Mouse (Mus musculus) small intestine, adult 2 months (tissue): ENCODE measurements around the gene Angptl2. TPM values are rescaled to one million over a fixed set of nuclear protein-coding genes. Genes with fewer than 3 reads are reported as not detected.
"Not testable (repeated sequence)": the region's sequence is repeated elsewhere in the genome, so short reads cannot be mapped to it uniquely, and the experiment has no call there.

ENCODE experiments used
- H3K27ac ChIP-seq: fragments of 200-500 bp; 2 replicates; pipeline ENCODE4 v1.5.1; 2012; ENCODE audit warnings: low read depth, low read length, control low read depth, inconsistent platforms; ENCODE audit not compliant: insufficient read depth
- H3K27me3 ChIP-seq: fragments of 200-500 bp; 2 replicates; pipeline ENCODE4 v1.6.1; 2012; ENCODE audit warnings: mild to moderate bottlenecking, moderate library complexity, low read length, inconsistent platforms; ENCODE audit not compliant: control insufficient read depth, insufficient read depth
- H3K36me3 ChIP-seq: fragments of 200-500 bp; 2 replicates; pipeline ENCODE4 v1.6.1; 2012; ENCODE audit warnings: mild to moderate bottlenecking, low read length, control low read depth, inconsistent platforms; ENCODE audit not compliant: control insufficient read depth, insufficient read depth
- H3K4me1 ChIP-seq: fragments of 200-500 bp; 2 replicates; pipeline ENCODE4 v1.6.1; 2012; ENCODE audit warnings: low read length, inconsistent platforms, mixed read lengths; ENCODE audit not compliant: control insufficient read depth, insufficient read depth, insufficient read length
- H3K4me3 ChIP-seq: fragments of 200-500 bp; 2 replicates; pipeline ENCODE4 v1.5.1; 2012; ENCODE audit warnings: low read depth, mild to moderate bottlenecking, control low read depth, inconsistent platforms, low read length, moderate library complexity
- CTCF ChIP-seq: fragments of 200-500 bp; IDR thresholded peaks from 2 replicates; pipeline ENCODE4 v1.5.1; 2012; ENCODE audit warnings: low read depth, mild to moderate bottlenecking, control low read depth, inconsistent platforms, low read length, moderate library complexity, mixed read lengths; ENCODE audit not compliant: insufficient replicate concordance, insufficient read length; ENCODE audit errors: extremely low read depth
- POLR2A ChIP-seq: fragments of 200-500 bp; IDR thresholded peaks from 2 replicates; pipeline ENCODE4 v1.6.1; 2012; ENCODE audit warnings: low read depth, mild to moderate bottlenecking, control low read depth, inconsistent platforms, low read length, moderate library complexity
- WGBS: fragments of 180-500 bp; shearing (Covaris S2); methylation state at CpG from one replicate; pipeline ENCODE4 v1.1.7; 2018; 5-methylcytosine and 5-hydroxymethylcytosine counted together
- polyA plus RNA-seq: library from polyadenylated mRNA; depleted of rRNA; stranded (reverse); fragments of >200 nt; gene quantifications from 2 replicates; pipeline ENCODE4 v1.2.3, GENCODE M21; 2012

Gene Angptl2
- polyA plus RNA-seq, 1 experiment: 18.9 TPM

- H3K27me3 ChIP-seq: no peaks in the 10 kb centered on the region
- no peaks in the 10 kb centered on the region for H3K36me3 ChIP-seq
- H3K27ac ChIP-seq: no peak overlapping the region
- 34% methylated on average over 6 of the region's 6 CpGs for WGBS
- H3K4me3 ChIP-seq: no peak overlapping the region
- TF ChIP-seq POLR2A: no peak
- TF ChIP-seq CTCF: no peak
- H3K4me1 ChIP-seq: peaks cover 3% of the 10 kb centered on the region; the same call in 1 of the 2 replicates
These were observed 12.6 kb upstream of the Angptl2 start for GRCm38 (mm10) chr2:33203284-33203683.

GRCm38 (mm10) chr2:33204980-33205379, 10.9 kb upstream of the Angptl2 start:
- TF ChIP-seq POLR2A (no peak), CTCF (no peak)
- H3K4me3 ChIP-seq: no peak overlapping the region
- WGBS: 73% methylated on average over 5 of the region's 5 CpGs
- no peaks in the 10 kb centered on the region for H3K36me3 ChIP-seq
- H3K4me1 ChIP-seq: peaks cover 3% of the 10 kb centered on the region; the same call in 1 of the 2 replicates
- no peaks in the 10 kb centered on the region for H3K27me3 ChIP-seq
- H3K27ac ChIP-seq: no peak overlapping the region

GRCm38 (mm10) chr2:33205939-33206525, 9.8 kb upstream of the Angptl2 start:
- H3K36me3 ChIP-seq: no peaks in the 10 kb centered on the region
- TF ChIP-seq POLR2A: no peak
- H3K4me3 ChIP-seq: no peak overlapping the region
- H3K4me1 ChIP-seq: peaks cover 3% of the 10 kb centered on the region; the same call in 1 of the 2 replicates
- 56% methylated on average over 14 of the region's 14 CpGs for WGBS
- no peaks in the 10 kb centered on the region for H3K27me3 ChIP-seq
- no peak overlapping the region for H3K27ac ChIP-seq

GRCm38 (mm10) chr2:33207069-33207468, 8.8 kb upstream of the Angptl2 start:
- H3K4me1 ChIP-seq: peaks cover 3% of the 10 kb centered on the region; the same call in 1 of the 2 replicates
- no peaks in the 10 kb centered on the region for H3K36me3 ChIP-seq
- H3K4me3 ChIP-seq: no peak overlapping the region
- no peak overlapping the region for H3K27ac ChIP-seq
- WGBS: 58% methylated on average over 4 of the region's 4 CpGs
- no peaks in the 10 kb centered on the region for H3K27me3 ChIP-seq
- TF ChIP-seq CTCF (no peak), POLR2A (no peak)

- no peak overlapping the region for H3K27ac ChIP-seq
- 80% methylated on average over 5 of the region's 5 CpGs for WGBS
- peaks cover 3% of the 10 kb centered on the region; the same call in 1 of the 2 replicates for H3K4me1 ChIP-seq
- no peaks in the 10 kb centered on the region for H3K27me3 ChIP-seq
- TF ChIP-seq POLR2A: no peak
- TF ChIP-seq CTCF: no peak
- H3K4me3 ChIP-seq: no peak overlapping the region
- no peaks in the 10 kb centered on the region for H3K36me3 ChIP-seq
These were observed 7.7 kb upstream of the Angptl2 start for GRCm38 (mm10) chr2:33208134-33208533.

- Histone ChIP-seq H3K36me3 (no peaks in the 10 kb centered on the region), H3K4me1 (no peaks in the 10 kb centered on the region), H3K27me3 (no peaks in the 10 kb centered on the region), H3K4me3 (no peak overlapping the region), H3K27ac (no peak overlapping the region)
- TF ChIP-seq CTCF (no peak), POLR2A (no peak)
- WGBS: 54% methylated on average over 2 of the region's 2 CpGs
These were observed 5.0 kb upstream of the Angptl2 start for GRCm38 (mm10) chr2:33210841-33211240.

GRCm38 (mm10) chr2:33211263-33211662, 4.6 kb upstream of the Angptl2 start:
- 89% methylated on average over 11 of the region's 11 CpGs for WGBS
- H3K27ac ChIP-seq, H3K4me3 ChIP-seq, H3K4me1 ChIP-seq, H3K27me3 ChIP-seq, H3K36me3 ChIP-seq: not testable (repeated sequence)

GRCm38 (mm10) chr2:33215177-33215699, 631 bp upstream of the Angptl2 start:
- Histone ChIP-seq H3K27me3 (no peaks in the 10 kb centered on the region), H3K4me1 (no peaks in the 10 kb centered on the region), H3K36me3 (no peaks in the 10 kb centered on the region), H3K27ac (no peak overlapping the region), H3K4me3 (no peak overlapping the region)
- 74% methylated on average over 5 of the region's 5 CpGs for WGBS
- no peak for TF ChIP-seq CTCF
- TF ChIP-seq POLR2A: no peak
